Mouse (Mus musculus) frontal cortex, postnatal 36 days (tissue): Measurements from ENCODE around the gene Rasgrp1.
A peak's percentile ranks its signal among the peaks of the same experiment; 100 is the strongest.

ENCODE experiments used
- DNase-seq, 2 experiments: peaks; one replicate each; pipeline ENCODE4 v3.0.0; 2022; ENCODE audit warnings: low spot score in 2 of 2

The Rasgrp1 gene

GRCm38 (mm10) chr2:117331634-117332033 lies 11.2 kb downstream of the Rasgrp1 start:
- no peak for DNase-seq

- no peak for DNase-seq
Observed at GRCm38 (mm10) chr2:117328521-117329285, 14.1 kb downstream of the Rasgrp1 start.

GRCm38 (mm10) chr2:117322399-117322798 lies 20.4 kb downstream of the Rasgrp1 start:
- no peak for DNase-seq

- DNase-seq, result no peak
Observed at GRCm38 (mm10) chr2:117321231-117321630, 21.6 kb downstream of the Rasgrp1 start.

GRCm38 (mm10) chr2:117318991-117319390 lies 23.8 kb downstream of the Rasgrp1 start:
- no peak for DNase-seq

- no peak for DNase-seq
Observed at GRCm38 (mm10) chr2:117313586-117314235, 29.1 kb downstream of the Rasgrp1 start.

- DNase-seq, result no peak
Observed at GRCm38 (mm10) chr2:117312441-117312895, 30.3 kb downstream of the Rasgrp1 start.

- DNase-seq, result no peak
Observed at GRCm38 (mm10) chr2:117312030-117312429, 30.8 kb downstream of the Rasgrp1 start.

- DNase-seq, result no peak
Observed at GRCm38 (mm10) chr2:117311349-117311748, 31.5 kb downstream of the Rasgrp1 start.

GRCm38 (mm10) chr2:117309046-117309445 lies 33.8 kb downstream of the Rasgrp1 start:
- no peak for DNase-seq

- no peak for DNase-seq
Observed at GRCm38 (mm10) chr2:117307959-117308358, 34.8 kb downstream of the Rasgrp1 start.

- DNase-seq, result no peak
Observed at GRCm38 (mm10) chr2:117304941-117305340, 37.9 kb downstream of the Rasgrp1 start.

GRCm38 (mm10) chr2:117303391-117304350 lies 39.1 kb downstream of the Rasgrp1 start:
- DNase-seq, result no peak

GRCm38 (mm10) chr2:117299596-117300448 lies 43.0 kb downstream of the Rasgrp1 start:
- DNase-seq, result no peak

- no peak for DNase-seq
Observed at GRCm38 (mm10) chr2:117288291-117288690, 54.5 kb downstream of the Rasgrp1 start.

GRCm38 (mm10) chr2:117263786-117264408 lies 78.9 kb downstream of the Rasgrp1 start:
- peak; percentile 73 to 75 for DNase-seq

- no peak for DNase-seq
Observed at GRCm38 (mm10) chr2:117262184-117262583, 80.6 kb downstream of the Rasgrp1 start.

GRCm38 (mm10) chr2:117257617-117258016 lies 85.2 kb downstream of the Rasgrp1 start:
- DNase-seq, result no peak

- no peak for DNase-seq
Observed at GRCm38 (mm10) chr2:117255415-117255814, 87.4 kb downstream of the Rasgrp1 start.

GRCm38 (mm10) chr2:117250001-117250510 lies 92.7 kb downstream of the Rasgrp1 start:
- peak; percentile 19 to 26 for DNase-seq
